Mouse (Mus musculus): ENCODE measurements at regions not wholly inside any gene's neighbourhood (a gene's known extent, or its start where the extent isn't known, plus 50 kb on each side); places are given as distances from the start of the nearest gene placed in this dataset.

DNA sequence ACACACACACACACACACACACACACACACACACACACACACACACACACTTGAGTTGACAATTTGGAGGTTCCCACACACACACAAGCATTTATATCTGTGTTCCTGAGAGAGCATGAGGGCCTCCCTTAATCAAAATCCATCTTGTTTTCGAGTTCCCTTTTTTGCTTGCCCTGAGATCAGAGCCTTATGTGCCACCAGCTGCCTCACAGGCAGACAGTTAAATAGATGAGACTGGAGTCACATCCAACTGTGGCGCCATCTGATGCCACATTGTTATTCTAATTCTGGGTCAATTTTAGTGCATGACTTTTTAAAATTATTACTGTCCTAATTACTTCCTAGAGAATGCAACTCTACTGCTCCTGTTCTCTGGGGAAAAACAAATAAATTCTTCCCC, 91.2 kb upstream of the Syndig1 start:
- DNase-seq, result peak; percentile 56

DNA sequence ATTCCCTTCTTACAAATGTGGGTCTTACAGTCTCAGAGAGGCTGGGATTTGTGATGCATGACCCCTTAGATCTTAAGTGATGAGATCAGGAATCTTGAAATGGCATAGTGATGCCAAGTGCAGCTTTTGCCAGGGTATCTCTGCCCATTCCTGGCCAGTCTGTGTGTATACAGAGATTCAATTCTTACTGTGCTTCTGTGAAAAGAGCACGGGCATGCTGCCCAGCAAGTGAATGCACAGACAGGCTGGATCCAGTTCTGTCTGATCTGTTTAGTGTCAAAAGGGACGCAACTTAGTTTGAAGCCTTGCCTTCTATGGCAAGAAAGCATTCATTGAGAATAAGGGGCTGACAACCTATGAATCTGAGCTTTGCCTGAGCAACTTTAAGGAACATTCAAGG, 89.1 kb upstream of the Syndig1 start:
- DNase-seq, result peak; percentile 59

DNA sequence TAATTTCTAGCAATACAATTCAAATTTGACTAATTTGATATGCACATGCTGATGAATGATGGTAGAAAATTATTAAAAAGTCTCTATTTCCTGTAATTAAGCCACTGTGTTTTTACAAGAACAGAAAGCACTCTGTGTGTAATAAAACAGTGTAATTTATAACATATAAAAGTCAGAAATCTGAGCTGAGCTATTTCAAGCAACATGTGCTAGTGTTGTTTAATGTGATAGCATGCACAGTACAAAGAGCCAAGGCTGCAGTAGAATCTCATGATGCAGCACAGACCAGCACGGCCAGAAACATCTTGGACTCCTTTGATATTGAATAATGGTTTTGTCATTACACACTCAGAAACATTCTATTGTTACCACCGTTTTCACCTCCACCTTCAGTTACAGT, 86.3 kb upstream of the Syndig1 start:
- no peak for DNase-seq

DNA sequence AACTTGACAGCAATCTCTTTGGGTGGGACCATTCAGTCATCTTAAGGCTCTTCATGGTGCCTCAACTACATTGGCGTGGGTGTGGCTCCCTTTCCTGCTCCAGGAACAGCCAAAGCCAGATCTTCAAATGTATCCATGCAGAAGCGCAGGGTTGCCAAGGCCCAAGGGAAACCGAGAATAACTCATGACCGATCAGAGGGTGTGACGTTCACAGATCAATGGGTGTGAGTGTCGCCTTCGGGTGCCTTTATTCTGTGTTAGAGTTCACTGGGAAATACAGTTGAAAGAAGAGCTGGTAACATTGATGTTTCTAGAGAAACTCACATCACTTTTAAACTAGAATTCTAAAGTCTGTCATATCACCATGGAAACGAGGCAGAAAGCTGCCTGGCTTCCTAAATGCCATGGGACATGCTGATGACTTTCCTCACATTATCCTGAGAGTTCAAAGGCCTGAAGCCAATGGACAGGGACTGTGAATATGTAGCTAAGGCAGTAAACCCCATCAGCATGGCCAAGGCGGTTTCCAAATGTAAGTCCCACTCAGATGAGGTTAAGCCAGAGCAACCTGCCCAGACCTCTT, 80.7 kb upstream of the Syndig1 start:
- no peak for DNase-seq

DNA sequence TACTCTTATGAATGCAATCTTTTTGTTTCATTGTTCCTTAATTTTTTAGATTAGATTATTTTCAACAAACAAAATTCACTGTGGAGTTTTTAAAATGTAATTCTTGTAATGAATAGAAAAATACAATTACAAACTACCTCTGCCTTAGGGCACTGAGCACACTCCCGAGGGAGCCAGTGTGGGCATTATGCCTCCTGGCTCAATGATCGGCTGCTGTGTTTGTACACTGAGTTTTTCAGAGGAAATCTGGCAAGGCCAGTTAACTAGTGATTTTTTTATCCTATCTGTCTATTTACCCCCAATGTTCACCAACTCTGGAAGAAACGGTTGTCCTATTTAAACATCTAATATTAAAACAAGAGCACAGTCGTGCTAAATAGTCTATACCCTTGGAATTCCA, 69.9 kb upstream of the Syndig1 start:
- DNase-seq, result no peak

DNA sequence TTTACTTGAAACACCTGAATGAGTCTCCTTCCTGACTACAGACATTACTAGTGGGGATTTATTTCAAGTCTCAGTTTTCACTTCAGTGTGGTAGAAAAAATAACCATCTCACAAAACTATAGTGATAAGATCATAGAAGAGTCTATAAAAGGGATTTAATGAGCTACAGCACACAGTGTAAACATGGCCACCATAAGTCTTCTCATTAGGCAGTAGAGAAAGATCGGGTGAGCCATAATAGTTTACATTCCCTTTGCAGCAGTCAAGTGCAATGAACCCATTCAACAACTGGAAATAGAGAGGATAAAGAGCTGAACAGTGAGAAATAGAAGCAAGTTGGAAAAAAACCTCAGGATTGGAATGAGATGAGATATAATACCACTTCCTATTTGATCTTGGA, 65.1 kb upstream of the Syndig1 start:
- no peak for DNase-seq

DNA sequence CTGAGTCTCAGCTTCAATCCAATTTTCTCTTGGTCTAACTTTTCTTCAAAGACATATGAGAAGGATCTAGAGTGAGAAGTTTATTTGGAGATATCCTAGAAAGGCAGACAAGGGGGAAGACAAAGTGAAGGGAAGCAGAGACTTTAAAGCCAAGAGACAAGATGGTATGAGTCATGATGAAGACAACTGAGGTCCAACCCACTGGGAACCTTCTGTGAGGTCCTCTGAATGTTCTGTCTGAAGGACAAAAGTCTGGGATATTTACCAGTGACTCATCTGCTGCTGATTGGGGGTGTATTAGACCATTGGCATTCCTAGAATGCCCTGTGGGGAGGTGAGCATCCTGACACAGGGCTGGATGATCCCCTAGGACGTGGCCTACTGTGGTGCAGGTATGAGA, 61.0 kb upstream of the Syndig1 start:
- no peak for DNase-seq

DNA sequence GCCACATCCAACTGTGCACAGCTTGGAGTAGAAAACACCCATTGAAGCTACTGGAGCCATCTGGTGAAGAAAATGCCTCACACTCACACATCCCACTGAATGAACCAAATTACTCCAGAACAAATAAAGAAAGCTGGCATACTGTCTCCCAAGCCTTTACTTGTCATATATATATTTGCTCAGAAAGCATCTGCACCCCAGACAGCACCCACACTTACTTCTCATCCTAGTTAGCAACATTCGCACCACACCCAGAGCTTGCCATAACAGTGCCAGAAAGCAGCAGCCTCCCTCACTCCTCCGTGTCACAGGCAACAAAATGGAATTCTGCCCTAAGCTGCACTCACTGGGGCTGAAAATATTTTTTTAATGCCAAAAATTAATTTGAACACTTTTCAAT, 60.5 kb upstream of the Syndig1 start:
- no peak for DNase-seq

DNA sequence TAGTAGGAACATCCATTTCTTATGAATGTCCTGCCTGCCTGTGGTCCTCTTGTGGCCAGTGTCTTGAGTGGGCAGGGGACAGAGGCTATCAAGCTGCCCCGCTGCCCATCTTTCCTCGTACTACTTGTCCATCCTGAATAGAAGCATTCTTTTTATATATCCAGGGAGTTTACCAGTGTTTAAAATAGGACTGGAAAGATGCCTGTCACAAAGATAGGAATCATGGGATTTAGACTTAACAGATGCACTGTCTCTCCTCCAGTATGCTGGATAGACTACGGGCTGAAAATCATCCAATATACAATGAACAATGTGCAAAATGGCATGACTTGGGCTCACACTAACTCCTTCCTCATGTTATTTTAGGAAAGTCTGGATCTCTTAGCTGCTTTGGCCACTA, 51.7 kb upstream of the Syndig1 start:
- no peak for DNase-seq
